Mouse (Mus musculus) limb, embryonic 14.5 days (tissue): ENCODE measurements at regions not wholly inside any gene's neighbourhood (a gene's known extent, or its start where the extent isn't known, plus 50 kb on each side); places are given as distances from the start of the nearest gene placed in this dataset.

Source experiments
- ATAC-seq: fragments of 200-750 bp; cut with Nextera tagmentation; 2 replicates; pipeline ENCODE4 v1.8.0; 2017; ENCODE audit warnings: low read depth, moderate number of reproducible peaks, moderate TSS enrichment; ENCODE audit not compliant: low FRiP score
- DNase-seq: peaks from one replicate; pipeline ENCODE4 v3.0.0-alpha.2; 2015; ENCODE audit warnings: low spot score
- H3K27ac ChIP-seq: fragments of 300-500 bp; sonication (generic); replicated peaks from 2 replicates; pipeline ENCODE4 v1.5.1; 2014; ENCODE audit warnings: low read depth, mild to moderate bottlenecking, low read length, moderate library complexity, mixed read lengths
- H3K27me3 ChIP-seq: fragments of 300-500 bp; sonication (generic); 2 replicates; pipeline ENCODE4 v1.6.1; 2014; ENCODE audit warnings: low read length, mixed read lengths; ENCODE audit not compliant: control insufficient read depth, insufficient read depth
- H3K36me3 ChIP-seq: fragments of 300-500 bp; sonication (generic); 2 replicates; pipeline ENCODE4 v1.6.1; 2014; ENCODE audit warnings: mild to moderate bottlenecking, low read length, moderate library complexity, mixed read lengths; ENCODE audit not compliant: control insufficient read depth, insufficient read depth
- H3K4me1 ChIP-seq: fragments of 300-500 bp; sonication (generic); 2 replicates; pipeline ENCODE4 v1.6.1; 2014; ENCODE audit warnings: antibody characterized with exemption, low read length, mixed read lengths; ENCODE audit not compliant: control insufficient read depth, insufficient read depth
- H3K4me2 ChIP-seq: fragments of 300-500 bp; sonication (generic); replicated peaks from 2 replicates; pipeline ENCODE4 v1.6.1; 2014; ENCODE audit warnings: low read depth, mild to moderate bottlenecking, low read length, moderate library complexity; ENCODE audit not compliant: severe bottlenecking
- H3K4me3 ChIP-seq: fragments of 300-500 bp; sonication (generic); replicated peaks from 2 replicates; pipeline ENCODE4 v1.5.1; 2014; ENCODE audit warnings: low read length
- H3K9ac ChIP-seq: fragments of 300-500 bp; sonication (generic); 2 replicates; pipeline ENCODE4 v1.6.1; 2014; ENCODE audit warnings: mild to moderate bottlenecking, low read depth, low read length, moderate library complexity; ENCODE audit not compliant: severe bottlenecking
- H3K9me3 ChIP-seq: fragments of 300-500 bp; sonication (generic); 2 replicates; pipeline ENCODE4 v1.6.1; 2016; ENCODE audit warnings: low read length; ENCODE audit not compliant: control insufficient read depth
- POLR2A ChIP-seq: fragments of 200-500 bp; IDR thresholded peaks from 2 replicates; pipeline ENCODE4 v1.8.0; 2012; ENCODE audit warnings: inconsistent platforms, mild to moderate bottlenecking, moderate library complexity, borderline replicate concordance; ENCODE audit not compliant: insufficient read depth, insufficient read length; ENCODE audit errors: extremely low read depth
- WGBS: fragments of 180-500 bp; shearing (Covaris S2); extraction: QIAGEN DNeasy Blood & Tissue Kit; methylation state at CpG from one replicate; pipeline ENCODE4 v1.1.7; 2014; 5-methylcytosine and 5-hydroxymethylcytosine counted together

DNA sequence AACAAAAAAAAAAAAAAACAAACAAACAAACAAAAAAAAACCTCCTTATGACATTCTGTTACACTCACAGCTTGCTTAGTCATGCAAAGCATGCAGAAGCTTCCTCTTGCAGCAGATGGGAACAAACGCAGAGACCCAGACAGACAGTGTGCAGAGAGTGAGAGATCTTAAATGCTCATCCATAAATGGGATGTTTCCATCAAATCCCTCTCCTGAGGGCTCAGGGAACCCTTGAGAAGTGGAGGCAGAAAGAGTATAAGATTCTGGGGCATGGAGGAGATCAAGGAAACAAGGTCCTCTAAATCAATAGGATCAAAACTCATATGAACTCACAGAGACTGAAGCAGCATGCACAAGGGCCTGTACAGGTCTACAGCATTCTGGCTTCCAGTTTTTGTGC, 52.5 kb downstream of the Adm start:
- no peaks in the 10 kb centered on the region for H3K27me3 ChIP-seq
- no peak overlapping the region for H3K4me3 ChIP-seq
- H3K36me3 ChIP-seq, result no peaks in the 10 kb centered on the region
- H3K9ac ChIP-seq, result no peak overlapping the region
- no peak for TF ChIP-seq POLR2A
- no peak overlapping the region for H3K27ac ChIP-seq
- H3K4me1 ChIP-seq, result no peaks in the 10 kb centered on the region
- no peaks in the 10 kb centered on the region for H3K9me3 ChIP-seq
- ATAC-seq (no peak), DNase-seq (no peak)
- 86% methylated on average over 1 of the region's 1 CpGs for WGBS
- H3K4me2 ChIP-seq, result no peak overlapping the region

DNA sequence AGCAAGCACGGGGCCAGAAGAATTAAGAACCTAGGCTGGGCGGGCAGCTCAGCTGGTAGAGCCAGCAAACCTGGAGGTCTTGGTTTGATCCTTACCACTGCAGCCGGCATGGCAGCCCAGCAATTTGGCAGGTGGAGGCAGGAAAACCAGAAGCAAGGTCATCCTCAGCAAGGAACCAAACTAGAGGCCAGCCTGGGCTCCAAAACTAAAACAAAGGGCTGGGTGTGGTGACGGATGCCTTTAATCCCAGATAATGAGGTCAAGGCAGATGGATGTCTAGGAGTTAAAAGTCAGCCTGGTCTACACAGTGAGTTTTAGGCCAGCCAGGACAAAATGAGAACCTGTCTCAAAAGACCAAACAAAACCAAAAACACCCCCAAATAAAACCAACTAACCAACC, 55.5 kb downstream of the Adm start:
- no peak for TF ChIP-seq POLR2A
- ATAC-seq, result no peak
- H3K27me3 ChIP-seq, result no peaks in the 10 kb centered on the region
- no peak overlapping the region for H3K9ac ChIP-seq
- H3K4me2 ChIP-seq, result no peak overlapping the region
- no peaks in the 10 kb centered on the region for H3K4me1 ChIP-seq
- no peaks in the 10 kb centered on the region for H3K36me3 ChIP-seq
- WGBS, result 74% methylated on average over 4 of the region's 4 CpGs
- no peak for DNase-seq
- no peaks in the 10 kb centered on the region for H3K9me3 ChIP-seq
- H3K27ac ChIP-seq, result no peak overlapping the region
- H3K4me3 ChIP-seq, result no peak overlapping the region

DNA sequence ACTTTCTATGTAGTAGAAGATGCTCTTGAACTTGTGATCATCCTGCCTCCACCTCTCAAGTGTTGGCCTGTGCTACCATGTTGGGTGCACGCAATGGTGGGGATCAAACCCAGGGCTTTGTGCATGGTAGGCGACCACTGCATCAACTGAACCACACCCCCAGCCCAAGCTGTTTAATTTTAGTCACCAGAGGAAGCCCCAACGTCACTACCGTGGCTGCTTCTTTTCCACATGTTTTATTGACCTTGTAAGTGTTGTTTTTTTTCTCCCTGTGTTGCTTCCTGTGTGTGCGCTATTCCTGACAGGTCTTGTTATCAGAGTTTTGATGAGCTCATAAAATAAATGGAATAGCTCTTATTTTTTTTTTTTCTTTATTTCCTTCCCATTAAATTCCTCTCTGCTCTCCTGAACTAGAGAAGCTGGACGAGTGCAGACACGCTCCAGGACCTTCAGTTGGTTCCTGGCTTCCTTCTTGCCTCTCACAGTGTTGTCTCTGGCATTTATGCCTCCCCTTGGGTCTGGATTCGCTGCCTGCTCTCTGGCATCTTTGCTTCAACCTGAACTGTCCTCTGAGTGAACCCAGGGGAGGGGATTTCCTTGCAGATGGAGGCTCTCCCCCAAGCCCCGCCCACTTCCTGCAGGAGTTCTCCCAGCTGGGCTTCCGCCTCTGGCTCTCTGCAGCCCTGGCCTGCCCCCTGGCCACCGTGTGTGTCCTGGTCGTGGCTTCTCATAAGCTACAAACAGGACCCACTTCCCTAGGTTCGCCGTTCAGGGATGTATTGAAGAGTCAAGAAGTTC, 61.6 kb downstream of the Adm start:
- H3K4me2 ChIP-seq, result peak overlapping the region; percentile 29
- ATAC-seq (peak; percentile 81; the same call in 1 of the 2 replicates), DNase-seq (peak; percentile 71)
- no peak overlapping the region; the same call in 1 of the 2 replicates for H3K27ac ChIP-seq
- H3K9me3 ChIP-seq, result no peaks in the 10 kb centered on the region
- no peaks in the 10 kb centered on the region for H3K36me3 ChIP-seq
- no peak for TF ChIP-seq POLR2A
- H3K27me3 ChIP-seq, result no peaks in the 10 kb centered on the region
- no peak overlapping the region for H3K9ac ChIP-seq
- 0 out of 2 replicates have a peak overlapping the region, but pooled peaks have one; percentile 3 for H3K4me3 ChIP-seq
- H3K4me1 ChIP-seq, result peaks cover 5% of the 10 kb centered on the region; the same call in 1 of the 2 replicates
- WGBS, result 14% methylated on average over 14 of the region's 14 CpGs

DNA sequence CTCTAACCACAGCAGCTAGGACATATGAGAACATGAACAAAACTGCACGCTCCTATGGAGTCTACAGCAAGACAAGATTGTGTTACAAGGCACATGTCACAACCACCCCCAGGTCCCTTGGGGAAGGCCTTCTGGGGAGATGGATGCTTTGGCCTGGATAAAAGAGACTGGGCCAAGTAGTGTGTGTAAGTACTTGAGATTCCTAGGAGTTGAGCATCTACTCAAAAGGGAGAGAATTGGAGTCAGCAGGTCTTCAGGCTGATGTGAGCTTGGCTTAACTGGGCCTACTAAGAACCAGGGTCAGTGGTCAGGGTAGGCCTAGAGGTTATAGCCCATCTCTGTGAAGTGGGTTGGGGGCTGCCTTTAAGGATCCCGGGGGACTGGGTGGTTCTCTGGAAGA, 62.8 kb downstream of the Adm start:
- Histone ChIP-seq H3K36me3 (no peaks in the 10 kb centered on the region), H3K27ac (no peak overlapping the region), H3K27me3 (no peaks in the 10 kb centered on the region), H3K4me3 (no peak overlapping the region), H3K4me2 (no peak overlapping the region), H3K4me1 (peaks cover 5% of the 10 kb centered on the region; the same call in 1 of the 2 replicates), H3K9me3 (no peaks in the 10 kb centered on the region), H3K9ac (no peak overlapping the region)
- 84% methylated on average over 2 of the region's 2 CpGs for WGBS
- DNase-seq (no peak), ATAC-seq (no peak)
- TF ChIP-seq POLR2A, result no peak

DNA sequence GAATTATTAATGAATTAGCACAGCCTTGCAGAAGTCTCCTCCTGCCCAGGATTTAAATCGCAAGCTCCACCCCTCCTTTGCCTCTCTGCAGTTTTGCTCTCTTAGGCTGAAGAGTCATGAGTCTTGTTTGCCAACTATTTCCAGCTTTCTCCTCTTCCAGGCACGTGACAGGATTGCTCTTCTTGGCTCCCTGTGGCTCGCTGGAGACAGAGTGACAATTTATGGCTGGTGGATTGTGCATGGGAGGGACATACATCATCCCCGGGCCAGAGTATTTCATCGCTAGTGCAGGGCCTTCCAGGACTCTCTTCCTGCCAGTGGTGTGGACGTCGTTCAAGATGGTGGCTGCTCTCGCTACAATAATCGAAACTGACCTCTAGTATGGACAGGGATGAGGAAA, 63.4 kb downstream of the Adm start:
- H3K4me2 ChIP-seq, result no peak overlapping the region
- H3K9ac ChIP-seq, result no peak overlapping the region
- ATAC-seq, result no peak
- no peak overlapping the region for H3K27ac ChIP-seq
- H3K4me3 ChIP-seq, result no peak overlapping the region
- H3K4me1 ChIP-seq, result peaks cover 5% of the 10 kb centered on the region; the same call in 1 of the 2 replicates
- no peaks in the 10 kb centered on the region for H3K36me3 ChIP-seq
- WGBS, result 78% methylated on average over 9 of the region's 9 CpGs
- H3K27me3 ChIP-seq, result no peaks in the 10 kb centered on the region
- no peak for TF ChIP-seq POLR2A
- H3K9me3 ChIP-seq, result no peaks in the 10 kb centered on the region
- no peak for DNase-seq
